Mouse (Mus musculus): Measurements from ENCODE around the gene Irf8.
A peak's percentile ranks its signal among the peaks of the same experiment; 100 is the strongest.
"Not testable (repeated sequence)": the region's sequence is repeated elsewhere in the genome, so short reads cannot be mapped to it uniquely, and the experiment has no call there.

Gene Irf8

GRCm38 (mm10) chr8:120800308-120800865, 64.2 kb downstream of the Irf8 start:
- DNase-seq, result peak; percentile 80

- DNase-seq, result not testable (repeated sequence)
These were observed 67.7 kb downstream of the Irf8 start for GRCm38 (mm10) chr8:120803661-120804375.

- no peak for DNase-seq
These were observed 68.6 kb downstream of the Irf8 start for GRCm38 (mm10) chr8:120804741-120805140.
